Mouse (Mus musculus) megakaryocyte, embryonic 14.5 days (primary cell): ENCODE results near the gene Slc19a1.

Experiments used
- FLI1 ChIP-seq: IDR thresholded peaks from 2 replicates; pipeline ENCODE4 v1.6.1; 2012; ENCODE audit warnings: low read length, inconsistent platforms, mixed read lengths
- GATA1 ChIP-seq: IDR thresholded peaks from 3 replicates; pipeline ENCODE4 v1.6.1; 2012; ENCODE audit warnings: mixed read lengths, low read length, inconsistent platforms, borderline replicate concordance

- TF ChIP-seq FLI1, result no peak
- TF ChIP-seq GATA1, result no peak
Observed at GRCm38 (mm10) chr10:77031768-77032375, at the start of gene Slc19a1.
